Mouse (Mus musculus): ENCODE measurements at regions not wholly inside any gene's neighbourhood (a gene's known extent, or its start where the extent isn't known, plus 50 kb on each side); places are given as distances from the start of the nearest gene placed in this dataset.

DNA sequence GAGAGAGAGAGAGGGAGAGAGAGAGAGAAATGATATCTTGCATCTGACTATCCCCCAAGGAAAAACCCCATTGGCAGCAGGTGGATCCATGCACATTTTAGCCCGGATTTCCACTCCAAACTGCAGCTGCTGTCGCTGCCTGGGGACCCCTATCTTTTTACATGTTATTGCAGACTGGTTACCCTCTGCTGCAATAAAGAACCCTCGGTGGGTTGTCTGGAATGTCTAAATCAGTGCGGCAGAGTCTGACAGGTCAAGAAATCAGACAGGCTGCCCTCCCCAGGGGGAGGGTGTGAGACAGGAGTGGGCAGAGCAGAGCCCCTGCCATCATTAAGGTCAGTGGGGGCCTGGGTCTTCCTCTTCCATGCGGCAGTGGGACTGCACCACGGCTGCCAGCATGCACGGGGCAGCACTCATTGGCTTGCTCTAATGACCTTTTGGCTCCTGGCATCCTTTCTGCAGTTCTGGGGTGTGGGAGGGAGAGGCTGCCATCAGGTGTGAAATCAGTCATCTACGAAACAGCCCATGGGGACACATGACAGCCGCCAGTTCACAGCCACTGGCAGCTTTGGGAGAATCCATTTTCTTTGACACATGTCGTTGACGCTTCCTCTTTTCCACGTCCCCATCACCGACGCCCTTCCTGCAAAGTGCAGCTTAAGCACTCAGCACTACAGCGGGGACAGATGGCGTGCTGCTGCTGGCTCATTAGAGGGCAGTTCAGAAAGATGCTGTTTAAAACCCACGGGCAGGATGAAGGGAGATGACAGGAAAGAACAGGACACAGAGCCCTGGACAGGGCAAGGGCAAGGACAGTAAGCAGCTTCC, 256.8 kb upstream of the Sulf2 start:
- Histone ChIP-seq H3K4me3 (no peak overlapping the region), H3K9me3 (no peaks in the 10 kb centered on the region), H3K4me2 (replicated peaks) (no peak overlapping the region), H3K9ac (0 out of 2 replicates have a peak overlapping the region, but pooled peaks have one; percentile 19), H3K36me3 (no peaks in the 10 kb centered on the region), H3K27ac (no peak overlapping the region; the same call in 1 of the 2 replicates), H3K4me1 (peaks cover 48% of the 10 kb centered on the region), H3K27me3 (no peaks in the 10 kb centered on the region)
- ATAC-seq (ENCODE audit: low FRiP score, low read depth): no peak
- WGBS: 9% methylated on average over 17 of the region's 17 CpGs

DNA sequence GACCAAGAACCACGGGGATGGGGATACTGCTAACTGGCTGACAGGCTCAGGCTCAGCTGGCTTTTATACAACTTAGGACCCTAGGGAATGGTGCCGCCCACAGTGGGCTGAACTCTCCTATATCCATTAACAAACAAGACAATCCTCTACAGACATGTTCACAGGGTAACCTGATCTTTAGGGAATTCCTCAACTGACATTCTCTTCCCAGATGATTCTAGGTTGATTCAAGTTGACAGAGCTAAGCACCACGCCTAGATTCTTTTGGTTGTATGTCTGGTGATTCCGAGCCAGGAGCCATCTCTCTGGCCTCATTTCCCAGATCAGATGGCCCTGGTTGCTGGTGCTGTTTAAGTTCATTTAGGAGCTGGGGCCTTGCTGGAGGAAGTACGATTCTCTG, 253.9 kb upstream of the Sulf2 start:
- no peak overlapping the region for H3K4me3 ChIP-seq
- H3K27ac ChIP-seq: no peak overlapping the region
- no peak overlapping the region for H3K9ac ChIP-seq
- H3K36me3 ChIP-seq: no peaks in the 10 kb centered on the region
- no peaks in the 10 kb centered on the region for H3K27me3 ChIP-seq
- no peak for ATAC-seq (ENCODE audit: low FRiP score, low read depth)
- WGBS: 85% methylated on average over 5 of the region's 5 CpGs
- no peak overlapping the region for H3K4me2 ChIP-seq (replicated peaks)
- H3K4me1 ChIP-seq: peaks cover 41% of the 10 kb centered on the region
- no peaks in the 10 kb centered on the region for H3K9me3 ChIP-seq

DNA sequence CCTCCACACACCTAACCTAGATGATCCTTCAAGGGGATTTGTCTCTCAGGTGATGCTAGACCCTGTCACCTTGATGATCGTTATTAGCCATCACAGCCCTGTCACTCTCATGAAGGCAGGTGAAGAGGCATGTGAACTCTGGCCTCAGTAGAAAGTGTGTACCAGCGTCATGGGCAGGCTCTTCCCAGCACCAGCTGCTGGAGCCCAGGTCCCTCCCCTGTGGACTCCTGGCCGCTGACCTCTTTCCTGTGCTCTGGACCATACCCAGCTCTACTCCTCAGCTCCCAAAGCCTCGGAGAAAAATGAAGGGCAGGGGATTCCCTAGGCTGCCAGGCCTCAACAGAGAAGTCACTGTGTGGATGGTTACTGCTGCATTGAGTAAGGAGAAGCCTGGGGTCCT, 253.3 kb upstream of the Sulf2 start:
- Histone ChIP-seq H3K4me2 (replicated peaks) (no peak overlapping the region), H3K9me3 (no peaks in the 10 kb centered on the region), H3K27me3 (no peaks in the 10 kb centered on the region), H3K4me3 (no peak overlapping the region), H3K9ac (no peak overlapping the region), H3K27ac (no peak overlapping the region), H3K36me3 (no peaks in the 10 kb centered on the region), H3K4me1 (peaks cover 41% of the 10 kb centered on the region)
- no peak for ATAC-seq (ENCODE audit: low FRiP score, low read depth)
- WGBS: 86% methylated on average over 4 of the region's 4 CpGs

- Histone ChIP-seq H3K4me2 (replicated peaks) (no peak overlapping the region), H3K9ac (no peak overlapping the region), H3K27me3 (no peaks in the 10 kb centered on the region), H3K4me3 (no peak overlapping the region), H3K27ac (no peak overlapping the region), H3K9me3 (no peaks in the 10 kb centered on the region), H3K36me3 (no peaks in the 10 kb centered on the region), H3K4me1 (peaks cover 47% of the 10 kb centered on the region)
- WGBS: 80% methylated on average over 16 of the region's 16 CpGs
- no peak for ATAC-seq (ENCODE audit: low FRiP score, low read depth)
These were observed 252.5 kb upstream of the Sulf2 start for GRCm38 (mm10) chr2:166408009-166408408.

DNA sequence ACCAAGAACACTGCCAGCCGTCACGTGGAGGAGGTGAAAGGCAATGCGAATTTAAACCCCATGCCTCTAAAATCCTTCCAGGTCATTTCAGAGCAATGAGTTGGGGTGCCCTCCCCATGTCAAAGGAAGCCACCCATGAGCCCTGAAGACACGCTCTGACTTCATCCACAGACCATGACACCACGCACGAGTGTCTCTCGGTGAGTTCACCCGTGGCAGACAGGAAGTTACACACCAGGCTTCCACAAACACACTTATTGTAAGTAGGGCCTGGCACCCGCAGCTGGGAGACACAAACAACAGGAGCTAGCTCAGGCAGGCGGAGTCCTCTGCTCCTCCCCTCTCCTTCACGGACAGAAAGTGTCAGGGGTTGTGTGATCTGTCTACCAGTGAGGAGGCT, 251.4 kb upstream of the Sulf2 start:
- no peak for ATAC-seq (ENCODE audit: low FRiP score, low read depth)
- H3K4me1 ChIP-seq: peaks cover 37% of the 10 kb centered on the region
- H3K36me3 ChIP-seq: no peaks in the 10 kb centered on the region
- H3K9me3 ChIP-seq: no peaks in the 10 kb centered on the region
- WGBS: 74% methylated on average over 11 of the region's 11 CpGs
- H3K27me3 ChIP-seq: no peaks in the 10 kb centered on the region
- H3K27ac ChIP-seq: no peak overlapping the region
- no peak overlapping the region for H3K4me2 ChIP-seq (replicated peaks)
- H3K9ac ChIP-seq: no peak overlapping the region
- no peak overlapping the region for H3K4me3 ChIP-seq

DNA sequence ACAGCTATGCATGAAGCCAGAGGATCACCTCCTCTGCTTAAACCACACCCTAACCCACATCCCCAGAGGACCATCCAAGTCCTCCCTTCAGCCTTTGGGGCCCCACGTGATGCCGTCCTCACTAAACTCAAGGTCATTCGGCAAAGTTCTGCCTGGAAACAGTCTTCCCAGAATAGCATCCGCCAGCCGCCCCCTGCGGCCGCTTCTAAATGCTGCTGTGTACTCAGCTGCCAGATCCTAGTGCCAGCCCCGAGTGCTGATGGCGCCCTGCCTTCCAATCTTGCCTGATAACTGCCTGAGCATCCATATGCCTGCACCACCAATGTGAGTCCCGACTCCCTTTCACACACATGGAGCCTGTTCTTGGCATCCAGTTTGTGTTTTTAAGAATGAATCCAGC, 247.9 kb upstream of the Sulf2 start:
- Histone ChIP-seq H3K4me3 (no peak overlapping the region), H3K36me3 (no peaks in the 10 kb centered on the region), H3K4me2 (replicated peaks) (no peak overlapping the region), H3K4me1 (peaks cover 59% of the 10 kb centered on the region), H3K9me3 (no peaks in the 10 kb centered on the region), H3K27ac (no peak overlapping the region), H3K9ac (no peak overlapping the region), H3K27me3 (no peaks in the 10 kb centered on the region)
- WGBS: 71% methylated on average over 10 of the region's 10 CpGs
- ATAC-seq (ENCODE audit: low FRiP score, low read depth): no peak

- H3K9me3 ChIP-seq: no peaks in the 10 kb centered on the region
- no peaks in the 10 kb centered on the region for H3K36me3 ChIP-seq
- H3K27me3 ChIP-seq: no peaks in the 10 kb centered on the region
- no peak for ATAC-seq (ENCODE audit: low FRiP score, low read depth)
- H3K4me3 ChIP-seq: no peak overlapping the region
- H3K27ac ChIP-seq: no peak overlapping the region
- H3K4me1 ChIP-seq: peaks cover 73% of the 10 kb centered on the region
- no peak overlapping the region for H3K9ac ChIP-seq
- no peak overlapping the region for H3K4me2 ChIP-seq (replicated peaks)
- 94% methylated on average over 3 of the region's 3 CpGs for WGBS
These were observed 246.4 kb upstream of the Sulf2 start for GRCm38 (mm10) chr2:166401860-166402259.

GRCm38 (mm10) chr2:166400304-166400703, 244.8 kb upstream of the Sulf2 start:
- Histone ChIP-seq H3K27ac (peak overlapping the region; percentile 95), H3K9me3 (no peaks in the 10 kb centered on the region), H3K27me3 (no peaks in the 10 kb centered on the region), H3K36me3 (no peaks in the 10 kb centered on the region), H3K4me2 (replicated peaks) (no peak overlapping the region), H3K4me1 (peaks cover 62% of the 10 kb centered on the region), H3K4me3 (no peak overlapping the region), H3K9ac (no peak overlapping the region)
- 51% methylated on average over 10 of the region's 10 CpGs for WGBS
- no peak for ATAC-seq (ENCODE audit: low FRiP score, low read depth)

GRCm38 (mm10) chr2:166399140-166399830, 243.8 kb upstream of the Sulf2 start:
- WGBS: 14% methylated on average over 6 of the region's 6 CpGs
- H3K9ac ChIP-seq: no peak overlapping the region
- H3K4me1 ChIP-seq: peaks cover 66% of the 10 kb centered on the region
- peak overlapping the region; percentile 95 for H3K27ac ChIP-seq
- 0 out of 2 replicates have a peak overlapping the region, but pooled peaks have one; percentile 16 for H3K4me2 ChIP-seq (replicated peaks)
- H3K4me3 ChIP-seq: no peak overlapping the region
- H3K36me3 ChIP-seq: no peaks in the 10 kb centered on the region
- H3K27me3 ChIP-seq: no peaks in the 10 kb centered on the region
- H3K9me3 ChIP-seq: no peaks in the 10 kb centered on the region
- ATAC-seq (ENCODE audit: low FRiP score, low read depth): peak; percentile 83

- Histone ChIP-seq H3K9ac (peak overlapping the region; percentile 57; the same call in 1 of the 2 replicates), H3K27me3 (no peaks in the 10 kb centered on the region), H3K4me1 (peaks cover 69% of the 10 kb centered on the region), H3K9me3 (no peaks in the 10 kb centered on the region), H3K4me3 (no peak overlapping the region), H3K4me2 (replicated peaks) (0 out of 2 replicates have a peak overlapping the region, but pooled peaks have one; percentile 16), H3K36me3 (no peaks in the 10 kb centered on the region), H3K27ac (peak overlapping the region; percentile 95)
- WGBS: 31% methylated on average over 5 of the region's 5 CpGs
- peak; percentile 42 for ATAC-seq (ENCODE audit: low FRiP score, low read depth)
These were observed 243.3 kb upstream of the Sulf2 start for GRCm38 (mm10) chr2:166398774-166399139.

GRCm38 (mm10) chr2:166398156-166398555, 242.7 kb upstream of the Sulf2 start:
- Histone ChIP-seq H3K27ac (peak overlapping the region; percentile 95), H3K9ac (peak overlapping the region; percentile 57; the same call in 1 of the 2 replicates), H3K36me3 (no peaks in the 10 kb centered on the region), H3K9me3 (no peaks in the 10 kb centered on the region), H3K27me3 (no peaks in the 10 kb centered on the region), H3K4me2 (replicated peaks) (no peak overlapping the region), H3K4me1 (peaks cover 63% of the 10 kb centered on the region), H3K4me3 (no peak overlapping the region)
- ATAC-seq (ENCODE audit: low FRiP score, low read depth): no peak
- WGBS: 64% methylated on average over 10 of the region's 10 CpGs

DNA sequence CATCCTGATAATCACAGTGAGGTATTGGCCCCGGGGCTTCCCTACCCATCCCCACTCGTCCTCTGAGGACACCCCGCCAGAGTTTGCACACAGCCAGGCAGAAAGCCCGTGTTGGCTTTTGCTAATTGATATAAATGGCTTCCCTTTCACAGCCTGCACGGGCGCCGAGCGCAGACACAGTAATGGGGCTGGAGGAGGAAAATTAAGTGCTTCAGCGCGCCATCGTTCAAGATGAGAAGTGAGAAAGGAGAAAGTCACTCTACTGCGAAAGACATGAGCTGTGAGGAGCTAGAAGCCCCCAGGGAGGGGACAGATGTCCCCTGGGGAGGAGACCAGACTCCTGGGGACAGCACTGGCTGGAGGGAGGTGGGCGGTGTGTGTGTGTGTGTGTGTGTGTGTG, 239.2 kb upstream of the Sulf2 start:
- no peak overlapping the region for H3K4me3 ChIP-seq
- no peak for ATAC-seq (ENCODE audit: low FRiP score, low read depth)
- H3K9me3 ChIP-seq: no peaks in the 10 kb centered on the region
- H3K27ac ChIP-seq: no peak overlapping the region
- H3K4me2 ChIP-seq (replicated peaks): no peak overlapping the region
- 48% methylated on average over 13 of the region's 13 CpGs for WGBS
- no peak overlapping the region for H3K9ac ChIP-seq
- H3K36me3 ChIP-seq: no peaks in the 10 kb centered on the region
- peaks cover 46% of the 10 kb centered on the region for H3K4me1 ChIP-seq
- H3K27me3 ChIP-seq: no peaks in the 10 kb centered on the region
